Mouse (Mus musculus) forebrain, embryonic 15.5 days (tissue): ENCODE results near the gene Lipn. TPM values are rescaled to one million over a fixed set of nuclear protein-coding genes. Genes with fewer than 3 reads are reported as not detected.

Experiments used
- ATAC-seq: fragments of 200-750 bp; cut with Nextera tagmentation; replicated peaks from 2 replicates; pipeline ENCODE4 v1.8.0; 2017; ENCODE audit warnings: mild to moderate bottlenecking, moderate TSS enrichment, moderate library complexity
- H3K27ac ChIP-seq: fragments of 300-500 bp; sonication (generic); replicated peaks from 2 replicates; pipeline ENCODE4 v1.5.1; 2015; ENCODE audit warnings: mild to moderate bottlenecking, inconsistent platforms
- H3K27me3 ChIP-seq: fragments of 300-500 bp; sonication (generic); 2 replicates; pipeline ENCODE4 v1.6.1; 2015; ENCODE audit warnings: inconsistent platforms
- H3K36me3 ChIP-seq: fragments of 300-500 bp; sonication (generic); 2 replicates; pipeline ENCODE4 v1.6.1; 2015; ENCODE audit warnings: mild to moderate bottlenecking, inconsistent platforms
- H3K4me1 ChIP-seq: fragments of 300-500 bp; sonication (generic); 2 replicates; pipeline ENCODE4 v1.6.1; 2015; ENCODE audit warnings: inconsistent platforms
- H3K4me2 ChIP-seq: fragments of 300-500 bp; sonication (generic); replicated peaks from 2 replicates; pipeline ENCODE4 v1.6.1; 2015; ENCODE audit warnings: mild to moderate bottlenecking, inconsistent platforms
- H3K4me3 ChIP-seq: fragments of 300-500 bp; sonication (generic); 2 replicates; pipeline ENCODE4 v1.5.1; 2015; ENCODE audit warnings: mild to moderate bottlenecking, inconsistent platforms
- H3K9ac ChIP-seq: fragments of 300-500 bp; sonication (generic); replicated peaks from 2 replicates; pipeline ENCODE4 v1.6.1; 2015; ENCODE audit warnings: mild to moderate bottlenecking, inconsistent platforms
- H3K9me3 ChIP-seq: fragments of 300-500 bp; sonication (generic); 2 replicates; pipeline ENCODE4 v1.6.1; 2016; ENCODE audit warnings: inconsistent platforms
- WGBS: fragments of 180-500 bp; shearing (Covaris S2); methylation state at CpG from one replicate; pipeline ENCODE4 v1.1.7; 2015; ENCODE audit warnings: mixed read lengths; 5-methylcytosine and 5-hydroxymethylcytosine counted together
- polyA plus RNA-seq: library from polyadenylated mRNA; unstranded; fragments of >200 nt; fragmentation: Nextera tagmentation; extraction: Ambion mirVana; gene quantifications from 2 replicates; pipeline ENCODE4 v1.2.1, GENCODE M21; 2015

Lipn gene
- polyA plus RNA-seq = not detected in 2 replicates

DNA sequence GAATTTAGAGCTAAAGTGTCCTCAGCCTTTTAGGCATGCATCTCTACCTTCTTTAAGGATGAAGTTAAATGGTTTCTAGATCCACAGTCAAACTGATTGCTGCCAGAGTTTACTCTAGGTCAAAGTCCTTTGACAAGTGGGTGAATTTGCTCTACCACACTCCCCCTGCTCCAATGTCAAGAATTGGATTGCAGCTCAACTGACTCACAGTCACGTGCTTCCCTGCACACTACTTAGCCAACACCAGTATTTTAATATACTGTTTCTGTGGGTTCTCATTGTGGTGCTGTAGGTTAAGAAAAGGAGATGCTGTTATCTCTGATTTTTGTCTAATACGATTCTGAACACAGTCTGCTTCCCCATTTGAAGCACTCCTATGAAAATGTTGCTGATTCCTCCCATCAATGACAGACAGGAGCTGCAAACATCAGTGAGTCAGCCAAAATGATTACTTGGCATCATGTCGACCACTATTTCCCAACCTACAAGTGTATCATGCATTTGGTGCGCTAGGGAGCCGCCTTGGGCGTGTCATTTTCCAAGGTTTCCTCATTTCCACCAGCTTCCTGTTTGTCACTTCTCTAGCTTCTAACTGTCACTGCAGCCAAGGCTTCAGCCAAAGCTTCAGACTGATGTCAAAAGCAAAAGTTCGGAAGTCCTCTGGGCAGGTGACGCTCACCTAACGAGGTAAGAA lies at the start of gene Lipn:
Gene Lipn (plus strand): TSS at position 580 of the 694 bp plus-strand sequence.
- Histone ChIP-seq H3K4me3 (no peak within 1 kb of the TSS), H3K27ac (no peak within 1 kb of the TSS), H3K27me3 (no peaks in the 10 kb centered on the region), H3K9ac (no peak within 1 kb of the TSS), H3K36me3 (no peaks in the 10 kb centered on the region), H3K9me3 (no peaks in the 10 kb centered on the region), H3K4me1 (no peaks in the 10 kb centered on the region), H3K4me2 (no peak within 1 kb of the TSS)
- no peak for ATAC-seq
- 92% methylated on average over 9 of the region's 9 CpGs for WGBS

DNA sequence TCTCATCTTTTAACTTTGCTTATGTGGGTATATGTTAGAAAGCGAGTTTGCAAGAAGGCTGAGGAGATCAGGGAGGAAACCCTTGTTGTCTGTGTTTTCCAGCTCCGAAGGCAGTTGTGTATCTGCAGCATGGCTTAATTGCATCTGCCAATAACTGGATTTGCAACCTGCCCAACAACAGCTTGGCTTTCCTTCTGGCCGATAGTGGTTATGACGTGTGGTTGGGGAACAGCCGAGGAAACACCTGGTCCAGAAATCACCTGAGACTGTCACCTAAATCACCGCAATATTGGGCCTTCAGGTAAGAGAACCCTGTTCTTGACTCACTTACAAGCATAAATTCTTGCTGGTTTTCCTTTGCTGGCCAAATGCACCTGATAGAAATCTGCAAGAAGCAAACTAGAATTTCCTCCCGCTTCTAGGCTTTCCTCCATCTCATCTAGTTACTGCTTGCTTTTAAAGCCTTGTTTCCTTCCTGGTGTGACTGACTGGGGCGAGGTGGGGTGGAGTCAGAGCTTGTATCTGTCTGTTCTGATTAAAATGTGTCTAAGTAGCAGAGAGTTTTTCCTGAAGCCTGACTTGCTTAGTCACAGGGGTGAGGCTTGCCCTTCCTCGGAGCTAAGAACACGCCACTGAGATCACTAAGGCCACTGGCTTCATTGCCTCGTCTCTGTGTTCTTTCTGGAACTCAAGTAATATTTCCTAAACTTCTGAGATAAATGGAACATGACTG lies 45.6 kb upstream of the Lipn start:
- WGBS = 90% methylated on average over 11 of the region's 11 CpGs
- Histone ChIP-seq H3K27ac (no peak overlapping the region), H3K4me3 (no peak overlapping the region), H3K9ac (no peak overlapping the region), H3K4me1 (no peaks in the 10 kb centered on the region), H3K4me2 (no peak overlapping the region), H3K27me3 (no peaks in the 10 kb centered on the region), H3K36me3 (no peaks in the 10 kb centered on the region), H3K9me3 (no peaks in the 10 kb centered on the region)
- no peak for ATAC-seq

GRCm38 (mm10) chr19:34022759-34023158 lies 44.4 kb upstream of the Lipn start:
- Histone ChIP-seq H3K36me3 (no peaks in the 10 kb centered on the region), H3K4me2 (no peak overlapping the region), H3K4me1 (no peaks in the 10 kb centered on the region), H3K9me3 (no peaks in the 10 kb centered on the region), H3K27ac (no peak overlapping the region), H3K9ac (no peak overlapping the region), H3K4me3 (no peak overlapping the region), H3K27me3 (no peaks in the 10 kb centered on the region)
- WGBS = 51% methylated on average over 3 of the region's 3 CpGs
- ATAC-seq = no peak

DNA sequence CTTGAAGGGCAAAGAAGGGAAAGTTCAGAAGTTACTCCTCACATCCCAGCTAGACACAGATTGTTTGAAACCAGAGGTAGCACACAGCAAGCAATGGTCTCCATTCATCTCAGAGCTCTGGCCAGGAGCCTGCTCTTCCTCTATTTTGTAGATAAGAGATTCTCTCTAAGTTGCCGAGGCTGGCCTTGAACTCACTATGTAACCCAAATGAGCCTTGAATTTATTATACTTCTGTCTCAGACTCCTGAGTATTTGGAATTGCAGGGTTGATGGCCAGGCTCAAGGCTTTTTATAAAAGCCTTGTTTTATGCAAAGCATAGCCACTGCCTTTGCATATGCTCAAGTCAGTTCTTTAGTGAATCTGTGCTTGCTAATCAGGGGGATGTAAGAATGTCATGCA lies 27.4 kb upstream of the Lipn start:
- Histone ChIP-seq H3K27me3 (no peaks in the 10 kb centered on the region), H3K36me3 (no peaks in the 10 kb centered on the region), H3K4me3 (no peak overlapping the region), H3K9ac (no peak overlapping the region), H3K27ac (no peak overlapping the region), H3K4me1 (no peaks in the 10 kb centered on the region), H3K4me2 (no peak overlapping the region), H3K9me3 (no peaks in the 10 kb centered on the region)
- no peak for ATAC-seq
- 85% methylated on average over 1 of the region's 1 CpGs for WGBS

- H3K4me2 ChIP-seq = no peak overlapping the region
- no peak for ATAC-seq
- no peak overlapping the region for H3K27ac ChIP-seq
- no peak overlapping the region for H3K4me3 ChIP-seq
- H3K9ac ChIP-seq = no peak overlapping the region
- no peaks in the 10 kb centered on the region for H3K36me3 ChIP-seq
- no peaks in the 10 kb centered on the region for H3K9me3 ChIP-seq
- H3K4me1 ChIP-seq = no peaks in the 10 kb centered on the region
- no peaks in the 10 kb centered on the region for H3K27me3 ChIP-seq
- WGBS = 59% methylated on average over 6 of the region's 6 CpGs
Measured at GRCm38 (mm10) chr19:34043008-34043407, 24.1 kb upstream of the Lipn start.

- no peak for ATAC-seq
- no peaks in the 10 kb centered on the region for H3K36me3 ChIP-seq
- no peak overlapping the region for H3K4me3 ChIP-seq
- H3K27me3 ChIP-seq = no peaks in the 10 kb centered on the region
- no peaks in the 10 kb centered on the region for H3K9me3 ChIP-seq
- no peak overlapping the region for H3K9ac ChIP-seq
- H3K4me2 ChIP-seq = no peak overlapping the region
- H3K4me1 ChIP-seq = no peaks in the 10 kb centered on the region
- no peak overlapping the region for H3K27ac ChIP-seq
- 93% methylated on average over 3 of the region's 3 CpGs for WGBS
Measured at GRCm38 (mm10) chr19:34049371-34050039, 17.7 kb upstream of the Lipn start.

- H3K9me3 ChIP-seq = no peaks in the 10 kb centered on the region
- H3K36me3 ChIP-seq = no peaks in the 10 kb centered on the region
- 82% methylated on average over 3 of the region's 3 CpGs for WGBS
- no peak overlapping the region for H3K4me2 ChIP-seq
- no peaks in the 10 kb centered on the region for H3K27me3 ChIP-seq
- no peak for ATAC-seq
- no peak overlapping the region for H3K4me3 ChIP-seq
- H3K4me1 ChIP-seq = no peaks in the 10 kb centered on the region
- no peak overlapping the region for H3K27ac ChIP-seq
- H3K9ac ChIP-seq = no peak overlapping the region
Measured at GRCm38 (mm10) chr19:34051502-34051901, 15.7 kb upstream of the Lipn start.

- Histone ChIP-seq H3K4me1 (no peaks in the 10 kb centered on the region), H3K4me2 (no peak overlapping the region), H3K9me3 (no peaks in the 10 kb centered on the region), H3K27ac (no peak overlapping the region), H3K4me3 (no peak overlapping the region), H3K36me3 (no peaks in the 10 kb centered on the region), H3K9ac (no peak overlapping the region), H3K27me3 (no peaks in the 10 kb centered on the region)
- no peak for ATAC-seq
- WGBS = 61% methylated on average over 1 of the region's 1 CpGs
Measured at GRCm38 (mm10) chr19:34063547-34063946, 3.6 kb upstream of the Lipn start.

- no peak for ATAC-seq
- WGBS = 87% methylated on average over 4 of the region's 4 CpGs
- Histone ChIP-seq H3K9ac (no peak overlapping the region), H3K9me3 (no peaks in the 10 kb centered on the region), H3K27me3 (no peaks in the 10 kb centered on the region), H3K4me2 (no peak overlapping the region), H3K27ac (no peak overlapping the region), H3K4me3 (no peak overlapping the region), H3K36me3 (no peaks in the 10 kb centered on the region), H3K4me1 (no peaks in the 10 kb centered on the region)
Measured at GRCm38 (mm10) chr19:34064059-34064458, 3.1 kb upstream of the Lipn start.

- Histone ChIP-seq H3K9ac (no peak overlapping the region), H3K4me1 (no peaks in the 10 kb centered on the region)
- ATAC-seq = no peak
Measured at GRCm38 (mm10) chr19:34074239-34074638, 7.1 kb downstream of the Lipn start.

GRCm38 (mm10) chr19:34078130-34078529 lies 11.0 kb downstream of the Lipn start:
- Histone ChIP-seq H3K27ac (no peak overlapping the region), H3K36me3 (no peaks in the 10 kb centered on the region), H3K4me3 (no peak overlapping the region), H3K9ac (no peak overlapping the region), H3K4me1 (no peaks in the 10 kb centered on the region), H3K9me3 (no peaks in the 10 kb centered on the region), H3K27me3 (no peaks in the 10 kb centered on the region), H3K4me2 (no peak overlapping the region)
- 84% methylated on average over 2 of the region's 2 CpGs for WGBS
- no peak for ATAC-seq

More at GRCm38 (mm10) chr19:34074239-34074638, 7.1 kb downstream of the Lipn start:
- no peak overlapping the region for H3K27ac ChIP-seq
- no peaks in the 10 kb centered on the region for H3K36me3 ChIP-seq
- no peak overlapping the region for H3K4me2 ChIP-seq
- no peaks in the 10 kb centered on the region for H3K9me3 ChIP-seq
- H3K27me3 ChIP-seq = no peaks in the 10 kb centered on the region
- H3K4me3 ChIP-seq = no peak overlapping the region

DNA sequence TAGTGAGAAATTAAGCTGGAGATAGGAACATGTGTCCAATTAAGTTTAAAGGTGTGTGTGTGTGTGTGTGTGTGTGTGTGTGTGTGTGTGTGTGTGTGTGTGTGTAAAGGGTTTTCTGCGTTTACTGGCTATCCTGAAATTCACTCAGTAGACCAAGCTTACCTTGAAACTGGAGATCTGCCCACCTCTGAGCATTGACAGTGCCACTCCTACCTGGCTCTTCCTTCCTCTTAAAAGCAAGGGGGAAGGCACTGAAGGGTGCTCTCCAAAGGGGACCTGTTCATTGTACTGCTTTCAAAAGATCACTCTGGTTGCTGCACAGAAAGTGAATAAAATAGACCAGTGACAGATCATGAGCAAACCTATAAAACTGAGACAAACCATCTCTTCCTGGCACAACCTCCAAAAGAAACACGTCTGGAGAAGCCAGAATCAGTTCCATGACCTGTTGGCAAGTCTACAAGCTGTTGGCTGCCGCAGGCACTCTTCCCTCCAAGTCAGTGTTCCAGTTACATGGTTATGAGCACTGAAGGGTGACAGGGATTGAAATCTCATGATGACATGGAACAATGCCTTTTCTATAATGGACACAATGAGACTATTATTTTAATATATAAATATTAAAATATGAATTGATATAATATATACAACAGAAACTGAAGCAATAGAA lies 22.0 kb downstream of the Lipn start:
- no peaks in the 10 kb centered on the region for H3K36me3 ChIP-seq
- WGBS = 78% methylated on average over 3 of the region's 3 CpGs
- no peak overlapping the region for H3K4me2 ChIP-seq
- ATAC-seq = no peak
- H3K27ac ChIP-seq = no peak overlapping the region
- no peak overlapping the region for H3K4me3 ChIP-seq
- no peaks in the 10 kb centered on the region for H3K27me3 ChIP-seq
- H3K9ac ChIP-seq = no peak overlapping the region
- no peaks in the 10 kb centered on the region for H3K9me3 ChIP-seq
- no peaks in the 10 kb centered on the region for H3K4me1 ChIP-seq
